Mouse (Mus musculus) ES-E14 (cell line): ENCODE measurements at regions not wholly inside any gene's neighbourhood (a gene's known extent, or its start where the extent isn't known, plus 50 kb on each side); places are given as distances from the start of the nearest gene placed in this dataset.

Experiments used
- DNase-seq: peaks from one replicate; pipeline ENCODE4 v3.0.0-alpha.2; 2013; ENCODE audit warnings: low read depth, low spot score
- H3K27ac ChIP-seq: 2 replicates; pipeline ENCODE4 v1.5.1; 2012; ENCODE audit warnings: low read depth, mild to moderate bottlenecking, low read length, moderate library complexity, mixed read lengths; ENCODE audit not compliant: poor library complexity, insufficient read depth, severe bottlenecking
- H3K36me3 ChIP-seq: 2 replicates; pipeline ENCODE4 v1.6.1; 2012; ENCODE audit warnings: mild to moderate bottlenecking, low read length, moderate library complexity, mixed read lengths; ENCODE audit not compliant: control insufficient read depth, poor library complexity, insufficient read depth, severe bottlenecking
- H3K4me1 ChIP-seq, 2 experiments: fragments of 150-350 bp in 1 of 2; sonication (generic) in 1 of 2; 2 replicates each; pipeline ENCODE4 v1.6.1; 2012; ENCODE audit warnings: low read length in 2 of 2, mild to moderate bottlenecking in 1 of 2, mixed read lengths in 1 of 2; ENCODE audit not compliant: control insufficient read depth in 2 of 2, insufficient read depth in 2 of 2, poor library complexity in 1 of 2
- H3K4me3 ChIP-seq, 2 experiments: fragments of 150-350 bp in 1 of 2; sonication (generic) in 1 of 2; 2 replicates each; pipeline ENCODE4 v1.5.1; 2012; ENCODE audit warnings: low read length in 2 of 2, low read depth in 1 of 2, mild to moderate bottlenecking in 1 of 2, mixed read lengths in 1 of 2; ENCODE audit not compliant: insufficient read depth in 1 of 2, poor library complexity in 1 of 2, severe bottlenecking in 1 of 2
- H3K9ac ChIP-seq: 2 replicates; pipeline ENCODE4 v1.6.1; 2012; ENCODE audit warnings: low read depth, mild to moderate bottlenecking, low read length, mixed read lengths; ENCODE audit not compliant: poor library complexity, insufficient read depth, severe bottlenecking
- H3K9me3 ChIP-seq: fragments of 150-350 bp; sonication (generic); 2 replicates; pipeline ENCODE4 v1.6.1; 2012; ENCODE audit warnings: low read depth, mild to moderate bottlenecking, low read length; ENCODE audit not compliant: control insufficient read depth, insufficient read depth
- CHD2 ChIP-seq: IDR thresholded peaks from 2 replicates; pipeline ENCODE4 v1.6.1; 2014; ENCODE audit warnings: mild to moderate bottlenecking, low read depth, low read length, inconsistent platforms
- HCFC1 ChIP-seq: IDR thresholded peaks from 2 replicates; pipeline ENCODE4 v1.6.1; 2012; ENCODE audit warnings: low read length, inconsistent platforms, borderline replicate concordance; ENCODE audit not compliant: insufficient read depth
- MAFK ChIP-seq: IDR thresholded peaks from 2 replicates; pipeline ENCODE4 v1.6.1; 2014; ENCODE audit warnings: mild to moderate bottlenecking, low read depth, low read length, inconsistent platforms; ENCODE audit not compliant: insufficient read depth
- ZC3H11A ChIP-seq: IDR thresholded peaks from 2 replicates; pipeline ENCODE4 v1.6.1; 2012; ENCODE audit warnings: low read depth, mild to moderate bottlenecking, inconsistent platforms, low read length, borderline replicate concordance
- ZNF384 ChIP-seq: IDR thresholded peaks from 2 replicates; pipeline ENCODE4 v1.6.1; 2012; ENCODE audit warnings: low read depth, low read length, inconsistent platforms
- in situ Hi-C, 2 experiments: fragments of 600-800 bp; cut with MboI; formaldehyde crosslinking; loops; one replicate each; pipeline ENCODE4 v1.15.1; 2025; ENCODE audit warnings: low sequenced_read_pairs in 2 of 2, inconsistent platforms in 1 of 2; ENCODE audit not compliant: unreplicated experiment in 2 of 2

DNA sequence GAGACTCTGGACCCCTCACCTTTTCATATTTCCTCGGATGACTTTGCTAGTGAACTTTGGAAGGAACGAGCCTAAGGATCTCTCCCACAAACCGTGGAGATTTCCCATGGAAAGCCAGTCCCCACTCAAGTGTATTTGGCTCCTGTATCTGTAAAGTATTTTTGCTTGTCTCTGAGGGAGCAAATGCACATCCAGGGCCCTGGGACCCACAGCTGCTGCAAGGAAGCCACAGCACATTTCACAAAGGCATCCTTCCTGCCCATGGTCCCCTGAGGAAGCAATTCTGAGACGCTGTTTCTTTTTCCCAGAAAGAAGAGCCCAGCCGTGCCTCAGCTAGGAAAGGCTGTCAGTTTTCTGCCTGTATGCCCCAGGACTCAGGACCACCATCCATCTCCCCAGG, 71.7 kb upstream of the S1pr3 start:
- Histone ChIP-seq H3K9ac (no peak overlapping the region), H3K27ac (no peak overlapping the region), H3K4me3 (no peak overlapping the region), H3K9me3 (peaks cover 2% of the 10 kb centered on the region; the same call in 1 of the 2 replicates), H3K4me1 (no peaks in the 10 kb centered on the region), H3K36me3 (no peaks in the 10 kb centered on the region)
- in situ Hi-C loops = no loop called here
- DNase-seq = no peak
- TF ChIP-seq CHD2 (no peak), HCFC1 (no peak), ZC3H11A (no peak), MAFK (no peak), ZNF384 (no peak)

DNA sequence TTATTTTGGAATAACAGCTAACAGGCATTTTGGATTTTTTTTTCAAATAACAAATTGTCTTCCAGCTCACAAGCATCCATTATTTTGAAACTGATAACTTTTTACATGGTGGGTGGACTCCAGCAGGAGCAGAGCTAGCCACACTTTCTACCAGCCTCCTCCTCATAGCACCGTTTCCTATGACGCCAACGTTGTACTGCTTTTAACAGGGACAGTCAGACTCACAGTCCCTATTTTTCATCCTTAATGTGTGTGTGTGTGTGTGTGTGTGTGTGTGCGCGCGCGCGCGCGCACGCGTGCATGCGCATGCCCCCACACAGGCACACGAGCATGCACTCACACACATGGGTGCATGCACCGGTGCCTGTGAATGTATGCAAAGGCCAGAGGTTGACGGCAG, 70.5 kb upstream of the S1pr3 start:
- H3K4me1 ChIP-seq = no peaks in the 10 kb centered on the region
- no peak for DNase-seq
- TF ChIP-seq ZC3H11A = no peak
- no peak for TF ChIP-seq ZNF384
- no peak for TF ChIP-seq MAFK
- no peak for TF ChIP-seq HCFC1
- in situ Hi-C loops = no loop called here
- no peak overlapping the region for H3K27ac ChIP-seq
- peaks cover 2% of the 10 kb centered on the region; the same call in 1 of the 2 replicates for H3K9me3 ChIP-seq
- no peak overlapping the region for H3K4me3 ChIP-seq
- no peaks in the 10 kb centered on the region for H3K36me3 ChIP-seq
- H3K9ac ChIP-seq = no peak overlapping the region

DNA sequence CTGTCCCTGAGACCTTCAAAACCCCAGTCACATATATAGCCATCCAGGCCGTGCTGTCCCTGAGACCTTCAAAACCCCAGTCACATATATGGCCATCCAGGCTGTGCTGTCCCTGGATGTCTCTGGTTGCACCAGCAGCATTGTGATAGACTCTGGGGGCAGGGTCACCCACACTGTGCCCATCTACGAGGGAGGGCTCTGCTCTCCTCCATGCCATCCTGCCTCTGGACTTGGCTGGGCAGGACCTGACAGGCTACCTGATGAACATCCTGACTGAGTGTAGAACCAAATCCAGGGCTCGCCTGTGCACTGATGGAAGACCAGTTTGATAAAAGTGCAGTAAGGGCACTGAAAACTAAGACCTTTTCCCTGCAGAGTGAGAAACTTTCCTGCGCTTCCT, 63.1 kb upstream of the S1pr3 start:
- H3K36me3 ChIP-seq = no peaks in the 10 kb centered on the region
- H3K9ac ChIP-seq = no peak overlapping the region
- no peaks in the 10 kb centered on the region for H3K4me1 ChIP-seq
- no peak overlapping the region for H3K4me3 ChIP-seq
- in situ Hi-C loops = no loop called here
- DNase-seq = no peak
- H3K27ac ChIP-seq = no peak overlapping the region
- peaks cover 2% of the 10 kb centered on the region; the same call in 1 of the 2 replicates for H3K9me3 ChIP-seq
- TF ChIP-seq ZNF384 (no peak), ZC3H11A (no peak), MAFK (no peak), HCFC1 (no peak), CHD2 (no peak)

DNA sequence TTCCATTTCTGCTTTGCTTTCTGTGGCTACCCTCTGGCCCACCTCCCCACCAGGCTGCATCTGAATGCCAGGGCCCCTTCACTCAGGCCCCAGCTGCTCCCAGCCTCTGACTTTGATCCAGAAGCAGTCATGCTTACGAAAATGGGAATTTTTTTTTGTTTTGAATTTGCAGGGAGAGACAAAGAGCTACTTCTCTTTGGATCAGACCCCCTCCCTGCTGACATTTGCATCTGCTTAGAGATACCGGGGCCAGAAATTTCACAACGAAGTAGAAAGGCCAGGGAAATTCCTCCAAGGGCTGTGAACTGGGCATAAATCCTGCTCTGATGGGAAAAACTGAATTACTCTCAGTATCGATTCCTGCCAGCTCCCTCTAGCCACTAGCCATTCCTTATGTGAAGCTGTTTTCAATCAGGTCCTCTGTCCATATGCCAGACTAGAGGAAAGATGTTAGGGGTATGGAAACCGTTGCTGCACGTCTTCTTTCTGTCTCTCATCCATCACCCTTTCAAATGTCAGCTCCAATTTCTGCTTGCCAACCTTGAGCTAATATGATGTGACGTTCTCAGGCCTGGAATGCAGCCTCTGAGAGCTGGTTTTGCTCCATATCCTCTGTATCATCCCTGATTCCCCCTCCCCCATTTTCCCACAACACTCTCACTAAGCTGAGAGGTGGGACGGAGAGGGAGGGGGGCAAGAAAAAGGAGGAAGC, 62.4 kb upstream of the S1pr3 start:
- H3K9ac ChIP-seq = no peak overlapping the region
- no peak for TF ChIP-seq HCFC1
- no peak for TF ChIP-seq CHD2
- no peak for TF ChIP-seq MAFK
- no peak for TF ChIP-seq ZNF384
- no peak for TF ChIP-seq ZC3H11A
- H3K4me1 ChIP-seq = no peaks in the 10 kb centered on the region
- no peak overlapping the region for H3K4me3 ChIP-seq
- no peak overlapping the region for H3K27ac ChIP-seq
- H3K9me3 ChIP-seq = peaks cover 1% of the 10 kb centered on the region; the same call in 1 of the 2 replicates
- DNase-seq = no peak
- no peaks in the 10 kb centered on the region for H3K36me3 ChIP-seq
- in situ Hi-C loops = no loop called here

DNA sequence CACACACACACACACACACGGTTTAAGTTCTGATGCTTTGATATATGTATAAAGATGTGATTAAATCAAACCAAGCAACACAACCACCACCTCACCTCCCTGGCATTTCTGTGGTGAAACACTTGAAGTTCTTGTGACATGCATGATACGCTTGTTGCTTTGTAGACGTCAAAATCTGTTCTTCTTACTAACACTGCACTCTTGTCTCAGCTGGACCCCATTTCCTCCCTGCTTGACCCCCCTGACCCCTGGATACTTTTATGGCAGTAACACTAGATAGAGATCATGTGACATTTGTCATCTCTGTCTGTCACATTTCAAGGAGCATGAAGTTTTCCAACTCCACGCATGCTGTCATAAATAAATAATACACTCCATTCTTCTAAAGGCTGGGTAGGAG, 59.7 kb upstream of the S1pr3 start:
- Histone ChIP-seq H3K4me1 (no peaks in the 10 kb centered on the region), H3K4me3 (no peak overlapping the region), H3K36me3 (no peaks in the 10 kb centered on the region), H3K9ac (no peak overlapping the region), H3K27ac (no peak overlapping the region), H3K9me3 (no peaks in the 10 kb centered on the region)
- in situ Hi-C loops = no loop called here
- TF ChIP-seq ZC3H11A (no peak), CHD2 (no peak), ZNF384 (no peak), HCFC1 (no peak), MAFK (no peak)
- no peak for DNase-seq
